Mouse (Mus musculus): Measurements from ENCODE around the gene Nemp2.
"Not testable (repeated sequence)": the region's sequence is repeated elsewhere in the genome, so short reads cannot be mapped to it uniquely, and the experiment has no call there.

- not testable (repeated sequence) for TF ChIP-seq POLR2A (IDR thresholded peaks at IDR 0.05; ENCODE audit: low read depth, low read length); CTCF (conservative IDR thresholded peaks at IDR 0.05; ENCODE audit: insufficient read depth, insufficient read length, low read depth, low read length)
Observed at GRCm38 (mm10) chr1:52694456-52694855, 64.0 kb downstream of the Nemp2 start.

All from kidney, adult 2 months (tissue).